Mouse (Mus musculus) embryo, embryonic 11.5 days (tissue): ENCODE measurements around the gene Col5a1.
A peak's percentile ranks its signal among the peaks of the same experiment; 100 is the strongest.

Source experiments
- DNase-seq: peaks from one replicate; pipeline ENCODE4 v3.0.0-alpha.2; 2012; ENCODE audit warnings: low read depth, low spot score

Gene Col5a1

DNA sequence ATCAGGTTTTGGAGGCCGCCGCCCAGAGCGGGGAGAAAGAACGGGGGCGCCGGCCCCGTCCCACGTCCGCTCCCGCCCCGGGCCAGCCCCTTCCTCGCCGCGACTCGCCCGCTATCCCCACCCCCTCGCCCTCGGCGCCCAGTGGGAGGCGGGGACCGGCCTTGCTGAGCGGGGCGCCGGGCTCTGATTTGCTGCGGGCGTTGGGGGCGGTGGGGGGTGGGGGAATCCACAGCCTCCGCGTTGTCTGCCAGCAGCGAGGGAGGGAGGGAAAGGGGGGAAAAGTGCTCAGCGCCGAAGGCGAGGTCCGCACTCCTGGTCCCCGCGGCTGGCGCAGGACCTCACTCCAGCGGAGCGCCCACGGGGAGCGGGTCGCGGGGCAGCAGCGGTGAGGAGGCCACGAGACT, at the start of gene Col5a1:
Col5a1 (plus strand) TSS at position 278 of the 404 bp plus-strand sequence.
- peak; percentile 82 for DNase-seq

DNA sequence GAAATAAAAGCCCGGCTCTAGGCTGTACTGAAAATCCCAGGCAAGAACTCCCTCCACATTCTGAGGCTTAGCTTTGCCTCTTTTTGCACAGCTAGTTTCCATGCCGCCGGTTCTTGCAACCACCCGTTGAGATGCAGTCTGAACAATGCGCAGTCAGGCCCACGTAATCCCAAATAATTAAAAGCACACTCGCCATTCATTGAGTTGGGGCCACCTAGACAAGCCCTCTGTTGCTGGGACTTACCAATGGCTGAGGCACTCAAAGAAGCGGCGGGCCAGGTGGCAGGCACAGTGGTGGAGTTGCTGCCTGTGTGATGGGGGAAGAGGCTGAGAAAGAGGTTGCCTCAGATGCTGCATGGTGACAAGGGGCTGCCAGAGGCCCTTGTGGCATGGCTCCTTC, 48.1 kb upstream of the Col5a1 start:
- no peak for DNase-seq

DNA sequence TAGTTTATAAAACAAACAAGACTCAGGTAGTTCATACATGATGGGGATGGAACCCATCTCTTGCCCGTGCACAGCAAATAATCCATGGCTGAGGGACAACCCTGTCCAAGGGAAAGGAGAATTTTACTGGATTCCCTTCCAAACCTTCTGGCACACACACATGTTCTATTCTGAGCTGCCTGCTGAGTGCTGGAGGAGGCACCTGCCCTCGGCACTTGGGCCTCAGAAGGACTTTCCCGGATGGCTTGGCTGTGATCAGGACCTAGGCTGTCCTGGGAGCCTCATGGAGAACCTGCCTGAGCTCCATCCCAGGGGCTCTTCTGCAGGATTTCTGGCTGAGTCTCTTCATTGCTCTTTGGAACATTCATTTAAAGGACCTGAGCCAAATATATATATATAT, 45.3 kb upstream of the Col5a1 start:
- no peak for DNase-seq

DNA sequence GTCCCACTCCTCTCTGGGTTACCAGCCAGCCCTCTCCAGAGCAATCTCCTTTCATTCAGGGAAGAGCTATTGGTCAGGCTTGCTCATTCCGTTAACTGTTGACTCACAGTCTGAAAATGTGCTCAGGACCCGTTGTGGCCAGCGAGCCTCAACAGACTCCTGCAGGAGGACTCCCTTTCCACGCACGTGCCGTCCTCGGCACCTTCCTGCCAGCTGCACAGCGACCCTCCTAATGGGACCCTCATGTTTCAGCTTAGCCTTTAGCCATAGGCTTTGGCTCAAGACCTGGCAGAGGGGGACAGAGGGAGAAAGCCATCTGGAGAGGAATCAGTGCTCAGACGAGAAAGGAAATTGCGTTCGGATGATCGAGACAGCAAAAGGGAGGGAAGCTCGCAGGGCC, 43.3 kb upstream of the Col5a1 start:
- DNase-seq = no peak

DNA sequence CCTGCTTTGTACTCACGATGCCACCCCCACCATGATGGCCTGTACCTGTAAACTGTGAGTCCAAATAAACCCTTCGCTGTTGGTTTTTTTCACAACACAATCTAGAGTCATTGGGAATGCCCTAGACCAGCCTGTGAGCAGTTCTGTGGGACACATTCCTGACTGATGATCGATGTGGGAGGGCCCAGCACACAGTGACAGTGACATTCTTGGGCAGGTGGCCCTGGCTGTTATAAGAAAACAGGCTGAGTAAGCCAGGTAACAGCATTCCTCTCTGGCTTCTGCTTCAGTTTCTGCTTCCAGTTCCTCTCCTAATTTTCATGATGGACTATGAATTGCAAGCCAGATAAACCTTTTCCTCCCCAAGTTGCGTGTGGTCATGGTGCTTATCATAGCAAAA, 41.3 kb upstream of the Col5a1 start:
- DNase-seq = no peak

DNA sequence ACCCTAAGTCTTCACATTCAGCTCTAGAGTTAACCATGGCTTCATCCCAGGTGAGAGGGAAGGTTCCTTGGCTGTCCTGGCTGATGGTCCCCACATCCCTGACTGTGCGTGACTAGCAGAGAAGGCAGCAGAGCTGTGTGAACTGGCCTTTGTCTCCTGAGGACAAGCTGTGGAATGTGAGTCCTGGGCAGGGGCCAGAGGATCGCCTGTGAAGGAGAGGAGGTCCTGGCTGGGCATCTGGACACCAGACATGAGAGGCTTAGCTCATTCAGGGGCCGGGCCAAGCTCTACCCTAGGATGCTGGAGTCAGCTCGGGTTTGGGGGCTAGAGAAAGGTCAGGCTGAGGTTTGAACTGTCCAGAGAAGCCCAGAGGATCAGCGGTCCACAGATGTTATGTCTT, 39.2 kb upstream of the Col5a1 start:
- DNase-seq = no peak

DNA sequence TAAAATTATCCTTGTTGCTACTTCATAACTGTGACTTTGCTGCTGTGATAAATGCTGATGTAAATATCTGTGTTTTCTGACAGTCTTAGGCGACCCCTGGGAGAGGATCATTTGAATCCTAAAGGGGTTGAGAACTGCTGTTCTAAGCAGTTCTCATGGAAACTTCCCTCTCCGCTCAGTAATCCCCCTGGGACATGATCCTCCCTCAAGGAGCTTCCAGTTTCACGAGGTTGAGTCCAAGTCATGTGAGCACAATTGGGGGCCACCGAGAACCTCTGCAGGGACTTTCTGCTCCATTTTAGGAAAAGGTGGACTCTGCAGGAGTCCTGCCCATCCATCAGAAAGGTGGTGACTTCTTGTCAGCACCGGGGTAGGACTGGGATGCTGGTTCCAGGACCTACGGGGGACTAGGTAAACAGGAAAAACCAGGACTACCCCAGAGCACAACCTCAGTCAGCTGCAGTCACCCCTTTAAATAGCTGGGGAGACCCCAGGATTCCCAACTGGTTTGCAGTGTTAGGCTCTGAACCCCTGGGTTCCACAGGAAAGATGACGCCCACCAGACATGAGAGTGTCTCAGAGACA, 38.3 kb upstream of the Col5a1 start:
- DNase-seq = no peak

DNA sequence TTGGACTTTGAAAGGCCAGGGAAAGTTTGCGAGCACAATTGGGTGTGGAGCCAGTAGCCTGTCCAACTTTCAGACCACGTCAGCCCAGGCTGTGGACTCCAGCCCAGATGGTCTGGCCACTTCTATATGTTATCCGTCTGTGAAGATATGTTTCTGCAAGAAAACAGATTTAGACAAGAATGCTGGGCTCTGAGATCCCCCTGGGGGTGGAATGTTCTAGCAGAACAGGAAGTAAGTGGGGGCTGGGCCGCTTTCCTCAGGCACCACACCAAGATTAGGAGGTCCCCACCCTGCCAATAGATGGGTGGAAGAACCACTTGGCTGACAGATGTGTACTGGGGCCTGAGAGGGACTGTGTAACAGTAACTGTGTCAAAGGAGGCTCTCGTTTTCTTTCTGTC, 37.8 kb upstream of the Col5a1 start:
- DNase-seq = no peak

DNA sequence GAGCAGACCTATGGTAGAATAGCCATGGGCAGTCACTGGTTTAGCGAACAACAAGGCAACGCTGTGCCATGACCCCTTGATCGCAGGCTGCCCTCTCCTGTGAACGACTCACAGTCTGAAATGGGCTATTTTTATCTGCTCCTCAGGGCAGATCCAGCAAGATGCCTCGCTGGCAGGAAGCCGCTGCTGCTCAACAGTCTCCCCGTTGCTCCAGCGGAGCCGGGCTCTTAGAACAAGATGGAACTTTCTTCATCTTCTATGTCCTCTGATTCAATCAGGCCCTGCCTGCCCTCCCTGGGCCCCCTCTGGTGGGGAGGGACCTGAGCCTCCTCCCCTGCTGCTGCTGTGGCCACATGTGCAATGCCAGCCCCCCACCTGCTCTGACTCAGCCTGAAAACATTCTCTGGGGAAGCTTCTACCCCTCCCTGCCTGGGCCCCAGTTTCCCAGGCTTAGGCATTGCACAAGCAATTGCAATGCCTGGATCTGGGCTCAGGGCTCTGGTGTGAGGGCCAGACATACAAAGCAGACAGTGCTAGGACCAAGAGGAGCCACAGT, 27.8 kb upstream of the Col5a1 start:
- no peak for DNase-seq

DNA sequence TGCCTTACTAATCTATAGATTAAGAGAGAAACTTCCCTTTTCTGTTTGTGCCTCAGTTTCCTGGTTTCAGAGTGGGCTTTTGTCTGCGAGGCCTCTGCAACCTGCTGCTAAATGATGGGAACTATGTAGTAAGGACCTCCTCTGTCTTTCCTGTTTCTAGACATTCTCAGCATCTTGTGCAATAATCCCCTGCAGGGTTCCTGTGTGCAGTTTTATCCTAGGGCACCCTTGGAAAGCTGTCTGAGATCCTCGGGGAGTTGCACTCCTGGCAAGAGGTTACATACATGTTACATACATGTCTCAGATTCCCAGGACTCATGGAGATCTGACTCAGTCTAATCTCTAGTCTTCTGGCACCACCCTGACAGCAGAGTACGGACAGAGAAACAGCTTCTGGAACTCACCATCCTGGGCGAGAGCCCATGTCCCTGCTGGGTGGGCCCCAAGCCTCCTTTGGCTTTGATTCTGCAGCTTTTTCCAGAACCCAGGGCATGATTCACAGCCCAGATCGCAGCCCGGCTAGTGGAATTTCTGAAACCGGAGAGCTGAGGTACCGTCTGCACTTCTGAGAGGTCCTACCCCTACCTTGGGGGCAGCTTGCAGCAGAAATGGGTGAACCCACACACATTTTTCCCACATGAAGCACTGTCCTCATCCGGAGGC, 24.5 kb upstream of the Col5a1 start:
- no peak for DNase-seq

DNA sequence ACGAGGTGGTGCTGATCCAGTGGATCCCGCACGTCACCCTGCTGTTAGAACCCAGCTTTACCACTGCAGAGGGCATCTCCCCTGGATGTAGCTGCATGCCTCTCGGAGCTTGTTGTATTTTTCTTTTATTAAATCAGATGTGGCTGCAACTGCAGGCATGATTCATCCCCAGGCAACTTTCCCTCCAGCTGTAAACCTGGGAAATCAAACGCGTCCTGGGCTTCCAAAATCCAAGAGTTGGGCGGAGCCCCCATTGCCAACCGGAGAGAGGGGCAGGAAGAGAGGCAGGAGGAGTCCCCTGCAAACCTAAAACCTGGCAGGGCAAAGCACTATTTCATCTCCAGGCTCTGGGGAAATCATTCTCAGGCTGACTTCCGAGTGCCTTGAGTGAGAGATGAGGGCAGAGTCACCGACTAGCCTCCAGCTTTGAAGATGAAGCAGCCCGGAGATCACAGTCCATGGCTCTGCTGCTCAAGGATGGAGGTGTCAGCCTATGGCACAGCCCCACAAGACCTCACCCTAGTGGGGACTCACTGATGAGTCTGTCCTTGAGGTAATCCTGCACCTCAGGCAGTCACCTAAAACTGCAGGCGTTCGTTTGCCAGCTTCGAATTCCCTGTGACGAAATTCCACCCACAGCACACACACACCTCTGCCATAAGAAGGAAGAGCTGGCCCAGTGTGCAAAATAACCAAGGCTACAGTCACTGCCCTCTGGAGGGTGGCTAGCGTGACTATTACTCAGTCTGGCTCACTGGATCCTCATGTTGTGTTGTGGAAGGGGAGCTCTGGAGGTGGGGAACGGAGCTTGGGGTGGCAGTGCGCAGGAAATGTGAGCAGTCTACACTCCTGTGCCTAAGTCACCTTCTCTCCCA, 21.5 kb upstream of the Col5a1 start:
- DNase-seq = no peak

DNA sequence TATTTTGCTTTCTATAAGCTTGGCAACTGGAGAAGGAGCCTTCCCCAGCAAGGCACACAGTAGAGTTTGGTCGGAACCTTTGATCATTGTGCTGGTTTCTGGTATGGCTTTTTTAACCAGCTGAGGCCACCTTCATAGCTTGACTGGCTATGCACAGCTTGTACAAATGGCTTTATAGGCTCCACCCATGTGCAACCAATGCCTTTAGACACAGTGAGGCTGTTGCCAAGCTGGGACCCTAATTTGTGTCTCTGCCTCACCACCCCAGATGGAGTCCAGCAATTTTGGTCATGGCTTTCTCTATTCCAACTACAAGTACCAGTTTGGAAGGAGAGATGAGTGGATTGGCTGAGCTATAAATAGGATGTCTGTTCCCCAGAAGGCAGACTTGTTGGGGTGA, 15.6 kb upstream of the Col5a1 start:
- no peak for DNase-seq

DNA sequence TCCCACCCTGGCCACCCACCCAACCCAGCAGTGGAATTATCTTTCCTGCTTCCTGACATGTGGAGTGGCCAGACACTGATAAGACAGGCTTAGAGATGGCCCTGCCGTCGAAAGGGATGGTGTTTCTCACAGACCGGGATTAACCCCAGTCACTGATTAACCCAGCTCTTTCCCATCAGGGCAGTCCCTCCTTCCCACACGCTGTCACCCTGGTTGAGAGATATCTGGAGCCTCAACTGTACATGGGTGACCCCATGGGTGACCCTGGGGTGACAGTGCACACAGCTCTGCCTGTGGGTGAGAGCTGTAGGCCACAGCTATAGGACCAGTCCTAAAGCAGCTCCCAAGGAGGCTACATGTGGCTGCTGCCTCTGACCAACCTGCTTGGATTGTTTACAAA, 15.2 kb upstream of the Col5a1 start:
- DNase-seq = no peak

DNA sequence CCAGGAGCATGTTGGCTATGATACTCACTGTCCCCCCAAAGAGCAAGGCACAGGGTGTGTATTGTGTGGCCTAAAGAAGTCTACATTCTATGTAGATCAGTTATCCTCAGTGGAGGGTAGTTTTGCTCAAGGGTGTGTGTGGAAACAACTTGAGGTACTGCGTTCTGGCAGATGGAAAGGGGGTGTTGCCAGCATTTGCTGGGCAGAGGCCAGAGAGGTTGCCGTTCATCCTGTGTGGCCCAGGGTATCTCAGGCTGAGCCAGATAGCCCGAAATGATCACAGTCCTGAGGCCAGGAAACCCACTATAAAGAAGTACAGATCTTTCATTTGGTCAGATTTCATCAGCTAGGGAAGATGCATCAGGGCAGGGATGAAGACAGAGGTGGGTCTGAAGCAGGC, 13.9 kb upstream of the Col5a1 start:
- no peak for DNase-seq

DNA sequence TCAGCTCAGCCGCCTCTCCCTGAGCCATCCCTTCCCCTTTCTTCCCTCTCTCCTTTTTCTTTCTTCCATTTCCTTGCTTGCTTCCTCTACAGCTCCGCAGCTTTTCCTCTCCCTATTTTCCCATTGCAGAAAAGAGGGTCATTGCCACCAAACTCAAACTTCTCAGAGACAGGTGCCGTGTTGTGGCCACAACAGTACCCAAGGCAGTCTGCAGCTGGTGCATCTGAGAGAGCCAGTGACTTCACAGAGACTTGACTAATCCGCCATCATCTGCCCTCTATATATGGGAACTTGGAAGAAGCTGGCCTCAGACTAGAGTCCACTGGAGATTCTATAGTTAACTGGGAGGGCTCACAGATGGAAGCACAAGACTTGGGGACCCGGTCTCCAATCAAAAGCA, 13.2 kb upstream of the Col5a1 start:
- DNase-seq = no peak

DNA sequence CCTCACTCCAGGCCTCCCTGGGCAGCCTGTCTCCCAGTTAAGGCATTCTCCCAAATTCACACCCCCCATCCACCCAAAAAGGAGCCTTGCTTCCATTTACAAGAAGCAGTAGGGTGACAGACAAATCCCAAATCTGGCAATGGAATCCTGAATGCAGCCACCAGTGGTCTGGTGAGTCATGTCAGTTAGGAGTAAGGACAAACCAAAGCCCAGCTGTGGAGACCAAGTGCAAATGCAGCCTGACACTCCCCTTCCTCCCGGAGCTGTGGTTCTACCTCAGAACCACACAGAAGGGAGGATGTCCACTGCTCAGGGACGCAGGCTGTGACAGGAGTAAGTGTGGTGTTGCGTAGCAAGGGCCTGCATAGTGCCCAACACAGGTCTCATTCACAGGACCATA, 11.6 kb upstream of the Col5a1 start:
- no peak for DNase-seq

DNA sequence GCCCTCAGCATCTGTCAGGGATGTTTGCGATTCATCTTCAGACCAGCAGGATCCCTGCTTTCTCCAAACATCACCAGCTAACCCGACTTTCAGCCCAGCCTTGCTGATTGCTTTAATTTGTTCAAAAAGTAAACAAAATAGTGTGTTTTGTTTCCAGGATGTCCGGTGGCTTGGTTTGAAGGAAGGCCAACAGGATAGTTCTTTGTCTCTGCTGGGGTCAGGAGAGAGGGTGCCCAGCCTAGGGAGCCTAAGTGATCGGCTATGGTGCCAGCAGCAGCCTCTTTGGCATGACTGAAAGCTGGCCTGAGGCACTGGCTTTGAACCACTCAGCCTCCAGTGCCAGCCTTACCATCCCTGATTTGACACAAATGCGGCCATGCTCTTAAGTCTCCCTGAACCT, 11.0 kb upstream of the Col5a1 start:
- DNase-seq = no peak

DNA sequence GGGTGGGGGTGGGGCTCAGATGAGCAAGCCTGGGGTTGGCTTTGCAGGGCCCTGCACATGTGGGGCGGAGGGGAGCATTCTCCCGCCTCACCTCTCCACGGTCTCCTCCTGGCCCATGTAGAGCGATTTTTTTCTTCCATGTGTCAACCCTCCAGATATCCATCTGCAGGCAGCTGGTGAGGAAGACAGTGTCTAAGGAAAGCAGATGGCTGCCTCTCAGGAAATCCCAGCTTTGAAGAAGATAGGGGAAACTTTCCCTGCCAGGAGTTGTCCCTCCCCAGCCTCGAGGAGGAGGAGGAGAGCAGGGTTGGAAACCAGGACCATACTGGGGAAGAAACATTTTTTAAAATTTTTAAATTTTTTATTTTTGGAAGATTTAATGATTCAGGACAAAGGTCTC, 10.4 kb upstream of the Col5a1 start:
- DNase-seq = no peak

DNA sequence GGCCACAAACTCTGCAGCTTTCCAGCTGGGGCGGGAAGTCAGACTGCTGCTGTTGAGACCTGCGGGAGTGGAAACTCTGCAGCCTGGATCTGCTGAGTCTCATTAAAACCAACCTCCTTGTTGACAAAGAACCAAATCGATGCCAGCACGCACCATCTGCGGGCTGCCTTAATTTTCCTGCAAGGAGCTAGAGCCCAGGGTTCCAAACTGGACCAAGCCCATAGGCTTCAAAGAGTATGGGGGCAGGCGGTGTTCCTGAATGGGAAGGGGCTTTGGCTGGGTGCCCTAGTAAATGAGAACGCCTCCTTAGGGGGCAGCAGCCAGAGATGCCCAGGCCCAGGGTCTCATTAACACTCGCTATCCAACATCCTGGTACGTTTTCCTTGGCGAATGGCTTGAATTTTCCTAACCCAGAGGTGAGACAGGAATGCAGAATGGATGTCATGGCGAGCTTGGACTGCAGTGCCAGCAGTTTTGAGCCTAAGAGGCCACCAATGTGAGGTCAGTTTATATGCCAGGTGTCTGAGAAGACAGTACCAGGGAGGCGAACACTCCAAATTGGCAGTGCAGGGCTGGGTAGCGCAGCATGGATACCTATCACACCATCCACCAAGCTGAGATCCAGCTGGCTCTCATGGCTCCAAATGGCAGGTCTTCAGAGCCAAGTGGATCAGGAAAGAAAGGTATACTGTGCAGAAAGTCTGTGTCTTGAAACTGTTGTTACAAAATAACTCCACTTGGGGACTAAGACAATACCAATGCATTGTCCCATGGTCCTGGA, 9.3 kb upstream of the Col5a1 start:
- no peak for DNase-seq

DNA sequence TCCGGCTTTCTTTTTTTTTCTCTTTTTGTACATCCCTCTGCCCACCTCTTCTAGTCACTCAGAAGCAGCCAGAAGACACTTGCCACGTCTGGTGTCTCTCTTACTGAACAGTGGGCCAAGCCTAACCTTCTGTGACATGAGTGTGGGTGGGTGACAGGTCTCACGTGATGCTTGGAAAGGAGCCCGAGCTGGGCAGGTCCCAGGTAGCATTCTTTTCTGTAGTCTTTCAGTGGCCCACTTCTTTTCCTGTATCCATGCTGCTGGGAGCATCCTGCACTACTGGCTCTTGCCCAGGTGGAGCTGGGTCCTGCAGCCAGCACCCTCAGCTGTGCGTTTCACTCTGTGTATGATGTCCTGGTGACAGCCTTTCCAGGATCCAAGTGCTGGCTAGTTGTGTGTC, 8.2 kb upstream of the Col5a1 start:
- DNase-seq = no peak

DNA sequence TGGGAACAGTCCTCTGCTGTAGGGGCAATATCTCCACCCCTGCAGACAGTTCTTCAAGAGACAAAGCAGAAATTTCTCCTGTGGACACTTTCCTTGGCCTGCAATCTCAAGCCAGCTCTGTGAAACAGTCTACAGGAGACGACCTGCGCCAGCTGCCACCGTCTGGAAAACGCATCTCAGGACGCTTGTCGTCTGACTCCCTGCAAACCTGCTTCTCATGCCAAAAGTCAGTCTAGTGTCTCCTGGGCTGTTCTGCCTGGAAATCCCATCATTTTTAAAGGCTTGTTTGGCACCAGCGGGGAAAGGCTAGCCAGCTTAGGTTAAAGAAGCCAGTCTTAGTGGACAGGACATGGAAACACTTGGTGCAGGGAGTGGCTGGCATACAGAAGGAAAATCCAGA, 2.9 kb upstream of the Col5a1 start:
- no peak for DNase-seq
